In genomic region chr7:99436530-99436929, GRCm38 (mm10) we compare ENCODE assay signal across 26 mouse cellular contexts. TPM values are rescaled to one million over a fixed set of nuclear protein-coding genes. Genes with fewer than 3 reads are reported as not detected.
DNase-seq lines count a peak whose midpoint lies in the region; ATAC-seq lines count a peak whose summit lies in the region.
"Had no signal": no experiment of that assay in that cellular context is flagged by ENCODE, and none has a peak within 500 bp of the region (broad histone marks: within the 10 kb centered on the region; RNA-seq: fewer than 3 reads in every experiment).

No protein-coding gene starts in this region.

- H3K4me3 ChIP-seq in hindbrain, embryonic 11.5 days (ENCODE audit: low read depth, low read length): no peak overlapping the region
- H3K4me3 ChIP-seq in hindbrain, embryonic 14.5 days (replicated peaks; ENCODE audit: low read length): no peak overlapping the region
- no peak overlapping the region for H3K4me3 ChIP-seq in limb, embryonic 10.5 days
- H3K4me3 ChIP-seq: forebrain, embryonic 13.5 days; gastrocnemius, adult 2 months; heart, embryonic 12.5 days; kidney, embryonic 15.5 days; limb, embryonic 13.5 days; liver, embryonic 12.5 days; neural tube, embryonic 12.5 days; stomach, embryonic 15.5 days had no signal

- H3K4me1 ChIP-seq in hindbrain, embryonic 11.5 days (replicated peaks; ENCODE audit: control insufficient read depth, insufficient read depth, low read length): peaks cover 7% of the 10 kb centered on the region
- H3K4me1 ChIP-seq in hindbrain, embryonic 14.5 days (replicated peaks; ENCODE audit: control insufficient read depth, insufficient read depth, low read length): peaks cover 11% of the 10 kb centered on the region
- H3K4me1 ChIP-seq in limb, embryonic 10.5 days: peaks cover 64% of the 10 kb centered on the region

- H3K4me2 ChIP-seq in hindbrain, embryonic 11.5 days (replicated peaks; ENCODE audit: low read depth, low read length): no peak overlapping the region
- H3K4me2 ChIP-seq in hindbrain, embryonic 14.5 days (replicated peaks): no peak overlapping the region
- H3K4me2 ChIP-seq: forebrain, embryonic 13.5 days; heart, embryonic 12.5 days; kidney, embryonic 15.5 days; limb, embryonic 13.5 days; liver, embryonic 12.5 days; lung, embryonic 14.5 days; neural tube, embryonic 12.5 days; stomach, embryonic 15.5 days had no signal

- no peaks in the 10 kb centered on the region for H3K27me3 ChIP-seq in hindbrain, embryonic 11.5 days (ENCODE audit: control insufficient read depth, insufficient read depth, low read length)
- H3K27me3 ChIP-seq in hindbrain, embryonic 14.5 days (ENCODE audit: control insufficient read depth, insufficient read depth, low read length): no peaks in the 10 kb centered on the region
- H3K27me3 ChIP-seq in limb, embryonic 10.5 days (ENCODE audit: low read depth, poor library complexity, severe bottlenecking): peaks cover 6% of the 10 kb centered on the region; the same call in 1 of the 2 replicates
- H3K27me3 ChIP-seq: CH12.LX; forebrain, embryonic 13.5 days; heart, embryonic 12.5 days; kidney, embryonic 15.5 days; limb, embryonic 13.5 days; liver, embryonic 12.5 days; neural tube, embryonic 12.5 days; stomach, embryonic 15.5 days had no signal

- H3K27ac ChIP-seq in hindbrain, embryonic 11.5 days (ENCODE audit: low read depth, low read length): peak overlapping the region; percentile 56; the same call in 1 of the 2 replicates
- no peak overlapping the region for H3K27ac ChIP-seq in hindbrain, embryonic 14.5 days
- H3K27ac ChIP-seq in limb, embryonic 10.5 days: peak overlapping the region; percentile 48; the same call in 1 of the 2 replicates
- H3K27ac ChIP-seq: forebrain, embryonic 13.5 days; gastrocnemius, adult 2 months; limb, embryonic 13.5 days; liver, embryonic 12.5 days; neural tube, embryonic 12.5 days; stomach, embryonic 15.5 days had no signal

- no peaks in the 10 kb centered on the region for H3K9me3 ChIP-seq in hindbrain, embryonic 11.5 days (ENCODE audit: control insufficient read depth, low read length)
- no peaks in the 10 kb centered on the region for H3K9me3 ChIP-seq in hindbrain, embryonic 14.5 days (ENCODE audit: control insufficient read depth, low read length)
- no peaks in the 10 kb centered on the region for H3K9me3 ChIP-seq in limb, embryonic 10.5 days (replicated peaks)
- H3K9me3 ChIP-seq: forebrain, embryonic 13.5 days; G1E; heart, embryonic 12.5 days; kidney, embryonic 15.5 days; limb, embryonic 13.5 days; liver, embryonic 12.5 days; neural tube, embryonic 12.5 days; stomach, embryonic 15.5 days had no signal

- H3K9ac ChIP-seq in hindbrain, embryonic 11.5 days (ENCODE audit: low read depth, low read length): no peak overlapping the region
- H3K9ac ChIP-seq in hindbrain, embryonic 14.5 days: no peak overlapping the region
- H3K9ac ChIP-seq: forebrain, embryonic 13.5 days; heart, embryonic 12.5 days; kidney, embryonic 15.5 days; limb, embryonic 13.5 days; liver, embryonic 12.5 days; lung, embryonic 14.5 days; neural tube, embryonic 12.5 days; stomach, embryonic 15.5 days had no signal

- H3K36me3 ChIP-seq in hindbrain, embryonic 11.5 days (ENCODE audit: control insufficient read depth, insufficient read depth, low read length): no peaks in the 10 kb centered on the region
- H3K36me3 ChIP-seq in hindbrain, embryonic 14.5 days (replicated peaks; ENCODE audit: control insufficient read depth, insufficient read depth): peaks cover 10% of the 10 kb centered on the region
- H3K36me3 ChIP-seq in limb, embryonic 10.5 days: no peaks in the 10 kb centered on the region
- H3K36me3 ChIP-seq: G1E; kidney, embryonic 15.5 days; liver, embryonic 12.5 days; stomach, embryonic 15.5 days had no signal

- no peak for ATAC-seq in hindbrain, embryonic 11.5 days (ENCODE audit: low FRiP score)
- no peak for ATAC-seq in hindbrain, embryonic 14.5 days (ENCODE audit: low FRiP score)
- no peak for ATAC-seq in megakaryocyte-erythroid progenitor cell, adult 5-6 weeks (replicated peaks; ENCODE audit: low FRiP score, low TSS enrichment, poor library complexity, severe bottlenecking)
- ATAC-seq: forebrain, embryonic 13.5 days; liver, embryonic 12.5 days had no signal

- DNase-seq in hindbrain, embryonic 11.5 days (ENCODE audit: low spot score): peak; percentile 21
- DNase-seq in hindbrain, embryonic 14.5 days (ENCODE audit: low spot score): no peak
- peak; percentile 57 for DNase-seq in Muller cell, postnatal 12 days (ENCODE audit: inconsistent ontology term)
- peak; percentile 61 for DNase-seq in embryo, embryonic 10.5 days (ENCODE audit: low spot score)
- no peak for DNase-seq in limb, embryonic 10.5 days (ENCODE audit: low spot score)
- no peak for DNase-seq in adrenal gland, adult 2 months
- DNase-seq in c-Kit-positive CD71-positive TER-119-positive erythroid progenitor cells, embryonic 14.5 days (ENCODE audit: low spot score): no peak
- DNase-seq: adrenal gland, postnatal 10 days; B cell, adult 2 months; cerebellum, postnatal 25 days; gastrocnemius, adult 2 months; heart, postnatal 10 days; kidney, adult 11 months; kidney, postnatal 4 days; lung, embryonic 14.5 days; thymus, adult 18-20 months had no signal

- 3% methylated on average over 4 of the region's 4 CpGs for WGBS in hindbrain, embryonic 11.5 days
- WGBS in hindbrain, embryonic 14.5 days: 7% methylated on average over 4 of the region's 4 CpGs
- under 1% methylated on average over 4 of the region's 4 CpGs for WGBS in limb, embryonic 10.5 days

RNA-seq across cellular contexts. Expression of gene Klhl35, which starts 29.3 kb away (rescaled TPM):
- polyA plus RNA-seq in hindbrain, embryonic 11.5 days (2014; fragmentation: Nextera tagmentation; extraction: Ambion mirVana): 30.3 and 35.7 TPM in 2 replicates
- polyA plus RNA-seq in hindbrain, embryonic 14.5 days (2014; fragmentation: Nextera tagmentation; extraction: Ambion mirVana): 4.1 and 4.7 TPM in 2 replicates
- 0.21 and 0.63 TPM in 2 replicates for polyA plus RNA-seq in limb, embryonic 10.5 days (2016; fragmentation: Nextera tagmentation; extraction: Ambion mirVana)
- total RNA-seq in adrenal gland, adult 2 months (2021): under 1 TPM in 1 of 2 experiments, not detected in 1; 0.59 TPM
- 1.3 TPM in 2 replicates for polyA plus RNA-seq in adrenal gland, adult 2 months (2012; rRNA removed)
- total RNA-seq in megakaryocyte-erythroid progenitor cell, adult 5-6 weeks (2014; fragmentation: Nextera tagmentation): 2.1 TPM in 1 of 2 replicates, not detected in the other
- total RNA-seq in megakaryocyte-erythroid progenitor cell, adult 5-6 weeks (2017): 0.65 TPM in 1 of 2 replicates, not detected in the other
- total RNA-seq: CH12.LX; G1E; gastrocnemius, adult 2 months had no signal
- polyA plus RNA-seq: G1E had no signal

RNA-seq across cellular contexts. Expression of gene Rps3, which starts 47.0 kb away (rescaled TPM):
- 696 and 707 TPM in 2 replicates for polyA plus RNA-seq in hindbrain, embryonic 11.5 days (2014; fragmentation: Nextera tagmentation; extraction: Ambion mirVana)
- 445 and 515 TPM in 2 replicates for polyA plus RNA-seq in hindbrain, embryonic 14.5 days (2014; fragmentation: Nextera tagmentation; extraction: Ambion mirVana)
- 745 and 824 TPM in 2 replicates for polyA plus RNA-seq in limb, embryonic 10.5 days (2016; fragmentation: Nextera tagmentation; extraction: Ambion mirVana)
- total RNA-seq in adrenal gland, adult 2 months (2021): 100 to 1,000 TPM; 414 to 589 TPM
- 80.7 and 95.4 TPM in 2 replicates for polyA plus RNA-seq in adrenal gland, adult 2 months (2012; rRNA removed)
- 1,003 and 1,349 TPM in 2 replicates for total RNA-seq in megakaryocyte-erythroid progenitor cell, adult 5-6 weeks (2014; fragmentation: Nextera tagmentation)
- total RNA-seq in megakaryocyte-erythroid progenitor cell, adult 5-6 weeks (2017): 1,982 and 2,496 TPM in 2 replicates

RNA-seq across cellular contexts. Expression of gene Gdpd5, which starts 55.3 kb away (rescaled TPM):
- polyA plus RNA-seq in hindbrain, embryonic 11.5 days (2014; fragmentation: Nextera tagmentation; extraction: Ambion mirVana): 23.0 and 25.9 TPM in 2 replicates
- polyA plus RNA-seq in hindbrain, embryonic 14.5 days (2014; fragmentation: Nextera tagmentation; extraction: Ambion mirVana): 37.7 and 46.2 TPM in 2 replicates
- polyA plus RNA-seq in limb, embryonic 10.5 days (2016; fragmentation: Nextera tagmentation; extraction: Ambion mirVana): 9.9 and 12.3 TPM in 2 replicates
- total RNA-seq in adrenal gland, adult 2 months (2021): 10 to 100 TPM in 1 of 2 experiments, 1 to 10 TPM in 1; 7.2 to 12.9 TPM
- 26.6 TPM in 2 replicates for polyA plus RNA-seq in adrenal gland, adult 2 months (2012; rRNA removed)
- total RNA-seq in megakaryocyte-erythroid progenitor cell, adult 5-6 weeks (2014; fragmentation: Nextera tagmentation): 0.30 TPM in 1 of 2 replicates, not detected in the other
- 0.14 TPM in 1 of 2 replicates, not detected in the other for total RNA-seq in megakaryocyte-erythroid progenitor cell, adult 5-6 weeks (2017)

Comparison
In these comparisons a context has a peak if more than half of its experiments do, and no peak if none do; other contexts are left out.
1. DNase-seq: peak in hindbrain, embryonic 11.5 days (single experiment), Muller cell, postnatal 12 days (single experiment) and embryo, embryonic 10.5 days (single experiment); none in hindbrain, embryonic 14.5 days (single experiment), limb, embryonic 10.5 days (single experiment), adrenal gland, adult 2 months (single experiment) and c-Kit-positive CD71-positive TER-119-positive erythroid progenitor cells, embryonic 14.5 days (single experiment).